Comparison of ENCODE assay signal across 10 mouse cellular contexts in the genomic region with DNA sequence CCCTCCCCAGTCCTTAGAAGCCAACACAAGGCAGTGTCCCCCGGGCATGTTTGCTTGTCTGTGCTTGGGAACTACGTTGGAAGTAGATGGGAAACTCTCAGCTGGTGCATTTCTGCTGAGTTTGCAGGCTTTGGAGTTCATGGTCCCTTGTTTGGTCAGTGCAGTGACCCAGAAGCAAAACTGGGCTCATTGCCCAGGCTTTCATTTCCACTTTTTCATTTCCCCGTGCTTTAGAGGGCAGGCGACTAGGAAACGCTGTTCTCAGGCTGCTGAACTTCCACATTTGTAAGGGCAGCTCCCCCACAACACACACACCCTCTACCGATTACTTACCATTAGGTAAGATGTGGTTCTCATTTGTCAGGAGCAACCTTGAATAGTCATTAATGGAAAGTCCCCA. TPM values are rescaled to one million over a fixed set of nuclear protein-coding genes. Genes with fewer than 3 reads are reported as not detected.
A peak's percentile ranks its signal among the peaks of the same experiment; 100 is the strongest.
DNase-seq lines count a peak whose midpoint lies in the region; ATAC-seq lines count a peak whose summit lies in the region.
"Had no signal": no experiment of that assay in that cellular context is flagged by ENCODE, and none has a peak within 500 bp of the region (broad histone marks: within the 10 kb centered on the region; RNA-seq: fewer than 3 reads in every experiment).

No protein-coding gene starts in this region.

- no peak overlapping the region for H3K4me2 ChIP-seq in forebrain, embryonic 14.5 days (ENCODE audit: low read length)
- H3K4me2 ChIP-seq in forebrain, embryonic 12.5 days, result no peak overlapping the region
- no peak overlapping the region for H3K4me2 ChIP-seq in forebrain, embryonic 15.5 days (replicated peaks)
- H3K4me2 ChIP-seq: limb, embryonic 12.5 days had no signal

- no peak overlapping the region for H3K9ac ChIP-seq in forebrain, embryonic 14.5 days (ENCODE audit: low read length)
- H3K9ac ChIP-seq in forebrain, embryonic 12.5 days, result no peak overlapping the region
- no peak overlapping the region for H3K9ac ChIP-seq in forebrain, embryonic 15.5 days (replicated peaks)
- H3K9ac ChIP-seq: limb, embryonic 12.5 days had no signal

- H3K27me3 ChIP-seq in forebrain, embryonic 14.5 days (replicated peaks; ENCODE audit: control insufficient read depth, insufficient read depth, low read length), result no peaks in the 10 kb centered on the region
- H3K27me3 ChIP-seq in forebrain, embryonic 12.5 days, result no peaks in the 10 kb centered on the region
- no peaks in the 10 kb centered on the region for H3K27me3 ChIP-seq in forebrain, embryonic 15.5 days
- H3K27me3 ChIP-seq: limb, embryonic 12.5 days had no signal

- H3K4me3 ChIP-seq in forebrain, embryonic 14.5 days (ENCODE audit: low read depth, low read length), result no peak overlapping the region
- no peak overlapping the region for H3K4me3 ChIP-seq in forebrain, embryonic 12.5 days (replicated peaks)
- H3K4me3 ChIP-seq in forebrain, embryonic 15.5 days, result no peak overlapping the region
- H3K4me3 ChIP-seq: limb, embryonic 12.5 days had no signal

- peak; percentile 11 for DNase-seq in forebrain, embryonic 14.5 days (ENCODE audit: low spot score)
- DNase-seq in spleen, adult 18-20 months, result peak; percentile 42 to 61
- no peak for DNase-seq in spleen, postnatal 14 days (ENCODE audit: low spot score in 2 of 2)
- peak; percentile 94 for DNase-seq in kidney, adult 9 months
- peak; percentile 27 for DNase-seq in ovary, postnatal 36 days (ENCODE audit: low spot score)
- DNase-seq in cerebellum, postnatal 10 days, result no peak

- 68% methylated on average over 6 of the region's 6 CpGs for WGBS in forebrain, embryonic 14.5 days
- 82% methylated on average over 6 of the region's 6 CpGs for WGBS in forebrain, embryonic 12.5 days
- WGBS in forebrain, embryonic 15.5 days, result 52% methylated on average over 6 of the region's 6 CpGs

- H3K36me3 ChIP-seq in forebrain, embryonic 14.5 days (ENCODE audit: control insufficient read depth, insufficient read depth, low read length), result peaks cover 75% of the 10 kb centered on the region
- peaks cover 91% of the 10 kb centered on the region for H3K36me3 ChIP-seq in forebrain, embryonic 12.5 days (replicated peaks)
- peaks cover 13% of the 10 kb centered on the region for H3K36me3 ChIP-seq in forebrain, embryonic 15.5 days

- no peak for ATAC-seq in forebrain, embryonic 14.5 days
- no peak for ATAC-seq in forebrain, embryonic 12.5 days (ENCODE audit: low FRiP score)
- no peak for ATAC-seq in forebrain, embryonic 15.5 days (replicated peaks)

- no peaks in the 10 kb centered on the region for H3K9me3 ChIP-seq in forebrain, embryonic 14.5 days (replicated peaks; ENCODE audit: control insufficient read depth, low read length)
- no peaks in the 10 kb centered on the region for H3K9me3 ChIP-seq in forebrain, embryonic 12.5 days
- H3K9me3 ChIP-seq in forebrain, embryonic 15.5 days, result no peaks in the 10 kb centered on the region
- H3K9me3 ChIP-seq: limb, embryonic 12.5 days had no signal

- no peak overlapping the region for H3K27ac ChIP-seq in forebrain, embryonic 14.5 days (ENCODE audit: low read depth, low read length)
- H3K27ac ChIP-seq in forebrain, embryonic 12.5 days, result no peak overlapping the region
- H3K27ac ChIP-seq in forebrain, embryonic 15.5 days (replicated peaks), result no peak overlapping the region
- H3K27ac ChIP-seq: limb, embryonic 12.5 days had no signal

- H3K4me1 ChIP-seq in forebrain, embryonic 14.5 days (ENCODE audit: control insufficient read depth, insufficient read depth, low read length), result no peaks in the 10 kb centered on the region
- no peaks in the 10 kb centered on the region for H3K4me1 ChIP-seq in forebrain, embryonic 12.5 days
- no peaks in the 10 kb centered on the region for H3K4me1 ChIP-seq in forebrain, embryonic 15.5 days
- H3K4me1 ChIP-seq: limb, embryonic 12.5 days had no signal

RNA-seq across cellular contexts. Expression of gene Nsl1, which starts 10.2 kb away (rescaled TPM):
- polyA plus RNA-seq in forebrain, embryonic 14.5 days (2014; fragmentation: Nextera tagmentation; extraction: Ambion mirVana), result 6.9 and 7.3 TPM in 2 replicates
- 26.4 and 28.1 TPM in 2 replicates for polyA plus RNA-seq in forebrain, embryonic 12.5 days (2016; fragmentation: Nextera tagmentation; extraction: Ambion mirVana)
- 9.7 and 10.5 TPM in 2 replicates for polyA plus RNA-seq in forebrain, embryonic 15.5 days (2015; fragmentation: Nextera tagmentation; extraction: Ambion mirVana)

RNA-seq across cellular contexts. Expression of gene Tatdn3, which starts 10.3 kb away (rescaled TPM):
- 10.0 and 10.4 TPM in 2 replicates for polyA plus RNA-seq in forebrain, embryonic 14.5 days (2014; fragmentation: Nextera tagmentation; extraction: Ambion mirVana)
- polyA plus RNA-seq in forebrain, embryonic 12.5 days (2016; fragmentation: Nextera tagmentation; extraction: Ambion mirVana), result 11.9 and 15.3 TPM in 2 replicates
- polyA plus RNA-seq in forebrain, embryonic 15.5 days (2015; fragmentation: Nextera tagmentation; extraction: Ambion mirVana), result 10.3 and 12.6 TPM in 2 replicates

RNA-seq across cellular contexts. Expression of gene Batf3, which starts 24.6 kb away (rescaled TPM):
- 1.6 and 1.8 TPM in 2 replicates for polyA plus RNA-seq in forebrain, embryonic 14.5 days (2014; fragmentation: Nextera tagmentation; extraction: Ambion mirVana)
- 3.5 and 3.7 TPM in 2 replicates for polyA plus RNA-seq in forebrain, embryonic 12.5 days (2016; fragmentation: Nextera tagmentation; extraction: Ambion mirVana)
- 1.6 and 1.9 TPM in 2 replicates for polyA plus RNA-seq in forebrain, embryonic 15.5 days (2015; fragmentation: Nextera tagmentation; extraction: Ambion mirVana)

RNA-seq across cellular contexts. Expression of gene Spata45, which starts 36.6 kb away (rescaled TPM):
- polyA plus RNA-seq in forebrain, embryonic 14.5 days (2014; fragmentation: Nextera tagmentation; extraction: Ambion mirVana), result not detected in 2 replicates
- polyA plus RNA-seq in forebrain, embryonic 12.5 days (2016; fragmentation: Nextera tagmentation; extraction: Ambion mirVana), result not detected in 2 replicates
- not detected in 2 replicates for polyA plus RNA-seq in forebrain, embryonic 15.5 days (2015; fragmentation: Nextera tagmentation; extraction: Ambion mirVana)
- polyA plus RNA-seq: limb, embryonic 12.5 days; stomach, embryonic 14.5 days had no signal

RNA-seq across cellular contexts. Expression of gene Flvcr1, which starts 47.0 kb away (rescaled TPM):
- 6.0 and 8.4 TPM in 2 replicates for polyA plus RNA-seq in forebrain, embryonic 14.5 days (2014; fragmentation: Nextera tagmentation; extraction: Ambion mirVana)
- 9.7 and 11.5 TPM in 2 replicates for polyA plus RNA-seq in forebrain, embryonic 12.5 days (2016; fragmentation: Nextera tagmentation; extraction: Ambion mirVana)
- 6.9 and 8.1 TPM in 2 replicates for polyA plus RNA-seq in forebrain, embryonic 15.5 days (2015; fragmentation: Nextera tagmentation; extraction: Ambion mirVana)

Comparison
In these comparisons a context has a peak if more than half of its experiments do, and no peak if none do; other contexts are left out.
1. DNase-seq: peak in forebrain, embryonic 14.5 days (single experiment), spleen, adult 18-20 months (2 of 2), kidney, adult 9 months (single experiment) and ovary, postnatal 36 days (single experiment); none in spleen, postnatal 14 days (0 of 2) and cerebellum, postnatal 10 days (0 of 2).